Mouse (Mus musculus) limb, embryonic 10.5 days (tissue): ENCODE results near the gene Phldb1. TPM values are rescaled to one million over a fixed set of nuclear protein-coding genes. Genes with fewer than 3 reads are reported as not detected.

Experiments used
- DNase-seq: peaks from one replicate; pipeline ENCODE4 v3.0.0-alpha.2; 2017; ENCODE audit warnings: low spot score
- H3K27ac ChIP-seq: fragments of 300-500 bp; sonication (generic); 2 replicates; pipeline ENCODE4 v1.5.1; 2016; ENCODE audit warnings: mild to moderate bottlenecking
- H3K27me3 ChIP-seq: fragments of 300-500 bp; sonication (generic); 2 replicates; pipeline ENCODE4 v1.6.1; 2016; ENCODE audit warnings: low read depth, mild to moderate bottlenecking; ENCODE audit not compliant: poor library complexity, severe bottlenecking
- H3K36me3 ChIP-seq: fragments of 300-500 bp; sonication (generic); 2 replicates; pipeline ENCODE4 v1.6.1; 2016; ENCODE audit warnings: mild to moderate bottlenecking, moderate library complexity
- H3K4me1 ChIP-seq: fragments of 300-500 bp; sonication (generic); 2 replicates; pipeline ENCODE4 v1.6.1; 2016
- H3K4me3 ChIP-seq: fragments of 300-500 bp; sonication (generic); 2 replicates; pipeline ENCODE4 v1.5.1; 2016; ENCODE audit warnings: mild to moderate bottlenecking, moderate library complexity
- H3K9me3 ChIP-seq: fragments of 300-500 bp; sonication (generic); replicated peaks from 2 replicates; pipeline ENCODE4 v1.6.1; 2016; ENCODE audit warnings: mild to moderate bottlenecking
- WGBS: fragments of 180-500 bp; shearing (Covaris S2); methylation state at CpG from one replicate; pipeline ENCODE4 v1.1.7; 2016; 5-methylcytosine and 5-hydroxymethylcytosine counted together
- polyA plus RNA-seq: library from polyadenylated mRNA; unstranded; fragments of >200 nt; fragmentation: Nextera tagmentation; extraction: Ambion mirVana; gene quantifications from 2 replicates; pipeline ENCODE4 v1.2.1, GENCODE M21; 2016

Gene Phldb1
- polyA plus RNA-seq, 1 experiment from 2014 or later: 55.9 TPM

DNA sequence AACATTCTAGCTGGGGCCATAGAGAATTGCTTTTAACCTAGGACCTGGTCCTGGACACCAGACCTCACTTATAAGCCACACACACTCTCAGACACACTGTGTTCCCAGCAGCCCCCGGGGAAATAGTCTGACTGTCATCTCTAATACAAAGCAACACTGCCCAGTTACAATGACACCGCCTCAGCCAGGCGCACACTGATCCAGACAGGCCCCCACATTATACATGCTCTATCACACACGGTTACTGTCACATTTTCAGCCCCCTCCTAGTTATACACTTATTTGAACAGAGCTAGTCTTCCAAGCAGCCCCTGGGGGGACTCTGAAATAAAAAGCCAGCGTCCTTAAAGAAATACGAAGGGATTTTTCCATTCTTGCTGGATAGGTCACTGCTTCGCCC, 12.4 kb downstream of the Phldb1 start:
- Histone ChIP-seq H3K4me1 (peaks cover 72% of the 10 kb centered on the region), H3K9me3 (no peaks in the 10 kb centered on the region), H3K36me3 (peaks cover 44% of the 10 kb centered on the region), H3K4me3 (no peak overlapping the region), H3K27ac (no peak overlapping the region), H3K27me3 (no peaks in the 10 kb centered on the region)
- no peak for DNase-seq
- 85% methylated on average over 7 of the region's 7 CpGs for WGBS

DNA sequence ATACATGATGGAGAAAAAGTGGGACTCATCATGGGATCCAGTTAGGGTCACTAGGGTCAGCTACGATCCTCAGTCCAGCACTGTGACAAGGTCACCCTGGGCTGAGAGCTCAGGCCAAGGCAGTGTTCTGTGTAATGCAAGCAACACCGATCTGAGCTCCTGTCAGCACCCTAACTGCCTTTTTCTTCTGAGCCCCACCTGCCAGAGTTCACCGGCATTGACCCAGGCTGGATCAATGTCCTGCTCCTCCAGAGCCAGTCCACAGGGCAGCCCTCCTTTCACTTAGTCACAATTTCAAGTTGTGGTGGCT, 13.2 kb downstream of the Phldb1 start:
- no peaks in the 10 kb centered on the region for H3K9me3 ChIP-seq
- peak overlapping the region; percentile 94 for H3K27ac ChIP-seq
- no peak for DNase-seq
- WGBS: 80% methylated on average over 3 of the region's 3 CpGs
- peaks cover 65% of the 10 kb centered on the region for H3K4me1 ChIP-seq
- H3K4me3 ChIP-seq: peak overlapping the region; percentile 80; the same call in 1 of the 2 replicates
- peaks cover 50% of the 10 kb centered on the region for H3K36me3 ChIP-seq
- no peaks in the 10 kb centered on the region for H3K27me3 ChIP-seq

DNA sequence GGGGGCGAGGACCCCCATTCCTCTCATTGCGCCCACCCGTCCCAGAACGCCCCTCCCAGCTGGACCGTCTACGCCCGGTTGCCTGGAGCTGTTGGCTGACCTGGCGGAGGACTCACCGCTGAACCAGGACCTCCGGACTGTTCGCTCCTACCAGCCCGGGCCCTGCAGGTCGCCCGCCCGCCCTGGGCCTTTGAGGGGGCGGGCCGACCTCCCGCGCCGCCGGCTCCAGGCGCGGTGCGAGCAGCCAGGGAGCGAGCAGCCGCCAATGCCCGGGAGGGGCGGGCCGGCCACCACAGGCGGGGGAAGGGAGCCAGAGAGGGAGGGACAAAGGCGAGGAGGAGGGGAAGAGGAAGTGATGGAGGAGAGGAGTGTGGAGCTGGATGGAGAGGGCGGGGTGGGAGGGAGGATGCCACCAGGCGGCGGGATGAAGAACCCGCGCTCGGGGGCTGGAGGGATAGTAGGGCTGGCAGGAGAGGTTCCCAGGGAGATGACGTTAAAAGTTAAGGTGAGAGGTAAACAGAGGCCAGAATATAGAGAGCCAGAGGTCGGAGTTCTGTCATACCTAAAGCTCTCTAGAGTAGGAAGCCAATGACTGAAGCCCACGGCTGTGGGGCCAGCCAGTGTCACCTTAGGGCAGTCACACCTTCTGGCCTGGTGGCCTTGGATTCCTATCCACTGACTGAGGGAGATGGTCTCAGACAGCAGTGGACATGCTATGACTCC, 13.7 kb downstream of the Phldb1 start:
- H3K27me3 ChIP-seq: no peaks in the 10 kb centered on the region
- DNase-seq: peak; percentile 88
- no peaks in the 10 kb centered on the region for H3K9me3 ChIP-seq
- peak overlapping the region; percentile 94 for H3K27ac ChIP-seq
- WGBS: 1% methylated on average over 40 of the region's 40 CpGs
- peaks cover 60% of the 10 kb centered on the region for H3K4me1 ChIP-seq
- peaks cover 50% of the 10 kb centered on the region for H3K36me3 ChIP-seq
- peak overlapping the region; percentile 80 for H3K4me3 ChIP-seq

DNA sequence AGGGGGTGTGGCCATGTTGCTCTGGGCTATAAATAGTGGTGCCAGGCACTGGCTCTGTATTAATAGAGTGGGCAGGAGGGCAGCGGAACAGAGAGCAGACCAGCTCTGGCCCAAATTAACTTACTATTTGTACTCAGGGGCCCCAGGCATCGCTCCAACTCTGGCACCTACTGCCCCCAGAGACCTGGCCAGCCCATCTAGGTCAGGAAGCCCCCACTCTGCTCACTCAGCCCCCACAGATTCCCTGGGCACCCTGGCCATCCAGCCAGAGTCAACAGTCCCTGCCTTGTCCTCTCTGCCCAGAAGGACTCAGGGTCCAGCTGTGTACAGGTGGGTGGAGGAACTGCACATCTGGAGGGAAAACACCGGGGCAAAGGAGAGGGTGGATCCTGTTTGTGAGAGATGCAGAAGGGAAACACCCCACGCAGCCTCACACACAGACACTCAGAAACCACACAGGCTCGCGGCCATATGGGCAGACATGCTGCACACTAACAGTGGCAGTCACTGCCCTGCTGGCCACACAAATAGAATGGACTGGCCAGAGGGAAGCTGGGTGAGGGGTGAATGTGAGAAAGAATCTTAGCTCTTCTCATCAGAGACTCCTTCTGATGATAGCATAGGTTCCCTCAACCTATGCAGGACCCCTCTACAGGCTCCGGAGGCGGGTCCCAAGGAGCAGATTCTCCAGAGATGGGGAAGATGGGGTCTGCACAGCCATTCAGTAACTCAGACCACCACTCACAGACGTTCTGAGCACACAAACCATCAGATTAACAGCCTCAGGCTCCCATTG, 14.4 kb downstream of the Phldb1 start:
- peaks cover 51% of the 10 kb centered on the region for H3K36me3 ChIP-seq

DNA sequence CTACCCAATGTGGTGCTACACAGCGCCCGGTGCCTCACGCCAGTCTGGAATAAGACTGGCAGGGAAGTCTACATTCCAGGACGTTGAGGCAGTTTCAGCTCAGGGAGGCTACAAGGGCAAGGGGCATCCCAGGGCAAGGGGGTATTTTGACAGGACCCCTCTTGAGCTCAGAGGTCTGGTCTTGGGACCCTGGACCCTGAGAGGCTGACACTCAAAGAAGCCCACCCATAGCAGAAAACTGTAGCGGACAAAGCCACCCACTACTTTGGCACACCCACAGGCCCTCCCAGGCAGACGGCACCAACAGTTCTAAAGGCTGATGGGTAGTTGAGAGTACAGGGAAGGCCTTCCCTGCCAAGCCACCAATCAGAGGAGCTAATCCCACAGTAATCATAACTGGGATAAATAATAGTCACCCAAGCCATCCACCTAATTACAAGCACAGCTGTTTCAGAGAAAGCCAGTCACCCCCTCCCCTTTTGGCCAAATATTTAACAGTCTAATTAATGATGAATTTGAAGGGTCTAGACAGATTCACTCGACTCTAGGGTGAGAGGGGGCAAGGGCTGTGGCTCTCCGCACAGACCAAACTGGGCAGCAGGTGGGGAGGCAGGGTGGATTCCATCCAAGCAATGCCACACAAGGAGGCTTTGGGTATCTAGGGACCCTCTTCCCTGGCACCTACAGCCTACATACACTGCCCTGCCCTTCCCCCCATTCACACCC, 15.2 kb downstream of the Phldb1 start:
- DNase-seq: no peak
- Histone ChIP-seq H3K36me3 (peaks cover 56% of the 10 kb centered on the region), H3K27me3 (no peaks in the 10 kb centered on the region), H3K4me1 (peaks cover 51% of the 10 kb centered on the region), H3K4me3 (peak overlapping the region; percentile 80), H3K9me3 (no peaks in the 10 kb centered on the region), H3K27ac (peak overlapping the region; percentile 94)
- WGBS: 81% methylated on average over 8 of the region's 8 CpGs

More for the DNA sequence above, 14.4 kb downstream of the Phldb1 start:
- H3K4me3 ChIP-seq: peak overlapping the region; percentile 80
- H3K27ac ChIP-seq: peak overlapping the region; percentile 94
- H3K9me3 ChIP-seq: no peaks in the 10 kb centered on the region
- WGBS: 25% methylated on average over 9 of the region's 9 CpGs
- DNase-seq: peak; percentile 50
- no peaks in the 10 kb centered on the region for H3K27me3 ChIP-seq
- H3K4me1 ChIP-seq: peaks cover 55% of the 10 kb centered on the region

DNA sequence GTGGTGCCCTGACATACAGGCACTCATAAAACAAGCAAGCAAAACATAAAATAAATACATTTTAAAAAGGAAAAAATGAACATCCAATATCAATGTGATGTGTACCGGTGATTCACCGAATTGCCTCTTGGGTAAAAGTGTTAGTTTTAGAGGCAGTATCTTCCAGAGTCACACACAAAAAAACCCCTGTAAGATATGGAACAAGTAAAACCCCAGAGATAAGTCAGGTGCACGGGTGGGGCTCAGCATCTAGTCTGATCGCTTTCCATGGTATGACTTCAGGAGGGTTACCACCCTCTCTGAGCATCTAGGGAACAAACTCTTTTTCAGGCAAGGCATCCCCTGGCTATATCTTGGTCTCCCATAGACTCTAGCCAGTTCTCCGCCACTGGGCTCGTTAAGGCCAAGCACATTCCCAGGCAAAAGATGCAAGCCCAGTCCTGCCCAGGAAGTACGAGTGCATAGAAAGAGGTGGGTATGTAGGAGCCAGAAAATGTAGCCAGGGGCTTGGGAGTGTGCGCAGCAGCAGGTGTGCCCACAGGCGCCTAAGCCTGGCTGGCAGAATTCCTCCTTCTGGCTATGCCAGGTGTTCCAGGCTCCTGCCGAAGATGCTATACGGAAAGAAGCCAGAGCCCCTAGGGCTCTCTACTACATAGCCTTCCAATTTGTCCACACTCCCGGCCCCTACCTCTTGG, 15.9 kb downstream of the Phldb1 start:
- H3K27me3 ChIP-seq: no peaks in the 10 kb centered on the region
- H3K4me1 ChIP-seq: peaks cover 44% of the 10 kb centered on the region
- WGBS: 91% methylated on average over 12 of the region's 12 CpGs
- 0 out of 2 replicates have a peak overlapping the region, but pooled peaks have one; percentile 80 for H3K4me3 ChIP-seq
- no peak overlapping the region for H3K27ac ChIP-seq
- DNase-seq: no peak
- peaks cover 56% of the 10 kb centered on the region for H3K36me3 ChIP-seq
- no peaks in the 10 kb centered on the region for H3K9me3 ChIP-seq

DNA sequence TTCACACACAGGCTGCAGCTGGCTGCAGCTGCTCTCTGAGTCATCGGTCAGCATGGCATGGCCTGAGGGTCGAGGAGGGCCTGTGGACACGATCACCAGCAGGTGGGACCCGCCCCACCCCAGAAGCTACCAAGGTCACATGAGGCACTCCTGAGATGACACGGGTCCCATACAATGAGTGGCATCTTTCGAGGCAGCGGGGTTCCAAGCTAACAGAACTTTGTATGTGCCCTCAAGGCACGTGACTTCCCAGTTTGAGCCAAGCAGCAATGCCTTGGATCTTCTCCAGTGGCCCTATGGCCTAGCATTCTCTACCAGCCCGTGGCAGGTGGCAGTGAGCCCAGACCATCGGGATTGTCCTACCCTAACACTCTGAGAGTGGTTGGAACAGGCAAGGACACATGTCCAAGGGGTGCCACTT, 17.2 kb downstream of the Phldb1 start:
- H3K36me3 ChIP-seq: peaks cover 61% of the 10 kb centered on the region
- H3K9me3 ChIP-seq: no peaks in the 10 kb centered on the region
- DNase-seq: no peak
- peaks cover 37% of the 10 kb centered on the region for H3K4me1 ChIP-seq
- no peak overlapping the region for H3K27ac ChIP-seq
- H3K4me3 ChIP-seq: no peak overlapping the region
- H3K27me3 ChIP-seq: no peaks in the 10 kb centered on the region
- 91% methylated on average over 10 of the region's 10 CpGs for WGBS

DNA sequence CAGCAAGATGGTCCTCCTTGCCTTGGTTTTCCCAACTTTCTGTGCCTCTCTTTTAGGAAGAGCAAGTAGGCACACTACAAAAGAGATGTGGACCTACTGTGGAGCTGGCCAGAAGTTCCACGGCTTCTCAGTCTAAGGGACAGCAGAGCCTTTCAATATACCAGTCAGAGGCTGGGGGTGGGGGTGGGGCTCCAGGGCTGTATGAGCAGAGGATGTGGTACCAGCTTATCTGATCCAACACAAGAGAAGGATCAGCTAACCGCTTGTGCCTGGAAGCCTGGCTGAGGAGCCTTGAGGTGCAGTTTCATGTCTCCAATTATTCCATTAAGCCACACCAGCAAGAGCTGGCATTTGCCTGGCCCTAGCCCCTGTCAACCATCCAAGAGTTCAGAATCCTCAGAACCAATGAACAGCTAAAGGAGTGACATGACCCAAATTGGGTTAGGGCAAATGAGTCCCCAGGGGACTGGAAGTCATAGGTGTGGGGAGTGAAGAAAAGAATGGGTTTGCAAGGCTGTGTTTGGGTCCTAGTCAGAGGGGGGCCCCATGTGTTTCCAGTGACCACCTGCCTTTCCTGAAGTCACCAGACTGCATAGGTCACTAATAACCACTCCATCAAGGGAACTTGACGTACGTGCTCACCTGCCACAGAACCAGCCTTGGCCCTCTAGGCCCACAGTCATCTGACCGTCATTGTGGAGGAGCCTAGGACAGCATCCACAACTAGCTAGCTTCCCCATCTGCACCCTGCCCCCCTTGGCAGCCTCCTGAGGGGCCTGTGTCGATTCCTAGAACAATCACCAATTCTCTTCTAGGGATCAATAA, 17.8 kb downstream of the Phldb1 start:
- H3K27me3 ChIP-seq: no peaks in the 10 kb centered on the region
- WGBS: 82% methylated on average over 6 of the region's 6 CpGs
- peaks cover 67% of the 10 kb centered on the region for H3K36me3 ChIP-seq
- no peak overlapping the region for H3K4me3 ChIP-seq
- H3K9me3 ChIP-seq: no peaks in the 10 kb centered on the region
- peaks cover 34% of the 10 kb centered on the region for H3K4me1 ChIP-seq
- no peak for DNase-seq
- H3K27ac ChIP-seq: no peak overlapping the region

DNA sequence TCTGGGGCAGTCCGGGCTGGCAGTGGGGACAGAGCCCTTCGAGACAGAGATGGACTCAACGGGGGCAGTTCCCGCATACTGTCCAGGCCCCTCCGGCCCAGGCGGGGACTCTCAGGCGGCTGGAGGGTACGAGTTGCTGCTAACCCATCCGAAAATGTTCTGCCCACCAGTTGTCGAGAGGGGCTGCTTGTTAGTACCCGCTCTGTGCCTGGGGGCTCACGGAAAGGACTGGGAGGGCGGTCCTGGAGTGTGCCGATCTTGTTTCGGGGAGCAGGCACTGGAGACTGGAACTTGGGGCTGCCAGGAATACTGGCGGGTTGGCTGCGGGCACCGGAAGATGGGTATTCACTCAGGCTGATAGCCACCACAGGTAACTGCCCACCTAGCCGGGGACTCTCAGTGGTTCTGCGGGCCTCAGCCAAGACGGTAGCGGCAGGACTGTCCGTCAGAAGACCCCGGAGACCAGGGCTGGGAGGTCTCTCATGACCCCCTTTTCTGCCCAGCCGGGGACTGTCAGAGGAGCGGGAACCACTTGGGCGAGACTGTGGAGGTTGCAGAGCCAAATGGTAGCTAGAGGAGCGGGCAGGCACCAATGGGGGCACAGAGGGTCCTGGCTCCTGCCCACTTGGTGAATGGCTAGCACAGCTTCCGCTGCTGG, 19.2 kb downstream of the Phldb1 start:
- Histone ChIP-seq H3K27me3 (no peaks in the 10 kb centered on the region), H3K4me3 (no peak overlapping the region), H3K9me3 (no peaks in the 10 kb centered on the region), H3K36me3 (peaks cover 81% of the 10 kb centered on the region), H3K27ac (no peak overlapping the region), H3K4me1 (peaks cover 22% of the 10 kb centered on the region)
- DNase-seq: no peak
- 92% methylated on average over 29 of the region's 29 CpGs for WGBS

DNA sequence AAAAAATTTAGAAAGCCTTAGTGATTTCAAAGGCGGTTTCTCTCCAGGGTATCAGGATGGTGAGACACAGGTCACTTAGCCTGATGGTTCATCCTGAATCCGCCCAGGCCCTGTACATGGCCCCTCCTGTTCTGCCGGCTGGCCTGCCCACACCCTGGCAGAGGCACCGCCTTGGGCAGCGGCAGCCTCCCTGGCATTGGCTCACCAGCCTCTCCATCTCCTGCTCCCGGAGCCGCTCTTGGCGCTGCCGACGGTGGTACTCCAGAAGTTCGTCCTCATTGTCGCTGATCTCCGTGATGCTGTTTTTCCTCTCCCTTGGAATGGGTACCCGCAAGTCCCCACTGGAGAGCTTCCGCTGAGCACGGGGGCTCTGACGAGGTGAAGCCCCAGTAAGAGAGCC, 19.9 kb downstream of the Phldb1 start:
- H3K4me3 ChIP-seq: no peak overlapping the region
- no peak overlapping the region for H3K27ac ChIP-seq
- peaks cover 88% of the 10 kb centered on the region for H3K36me3 ChIP-seq
- no peaks in the 10 kb centered on the region for H3K27me3 ChIP-seq
- no peak for DNase-seq
- no peaks in the 10 kb centered on the region for H3K9me3 ChIP-seq
- H3K4me1 ChIP-seq: peaks cover 14% of the 10 kb centered on the region
- WGBS: 89% methylated on average over 17 of the region's 17 CpGs

DNA sequence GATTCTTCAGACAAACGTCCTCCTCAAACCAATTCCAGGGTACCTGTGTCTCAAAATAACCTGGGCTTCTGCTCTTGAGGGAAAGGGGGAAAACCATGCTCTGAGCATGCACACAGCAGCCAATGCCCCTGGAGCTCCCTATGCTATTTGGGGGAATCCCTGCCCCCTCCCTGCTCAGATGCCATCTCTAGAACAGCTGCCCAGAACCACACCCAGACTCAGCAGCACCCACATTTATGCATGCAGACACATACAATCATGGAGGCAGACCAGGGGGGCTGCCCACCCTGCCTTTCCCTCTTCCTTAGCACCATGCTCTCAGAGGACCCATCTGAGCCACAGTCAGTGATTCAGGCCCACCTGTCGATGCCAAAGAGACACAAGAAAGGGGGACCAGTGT, 21.4 kb downstream of the Phldb1 start:
- 71% methylated on average over 2 of the region's 2 CpGs for WGBS

More for the DNA sequence above, 21.4 kb downstream of the Phldb1 start:
- H3K27me3 ChIP-seq: no peaks in the 10 kb centered on the region
- H3K27ac ChIP-seq: no peak overlapping the region
- peaks cover 15% of the 10 kb centered on the region for H3K4me1 ChIP-seq
- DNase-seq: no peak
- H3K36me3 ChIP-seq: peaks cover 97% of the 10 kb centered on the region
- no peaks in the 10 kb centered on the region for H3K9me3 ChIP-seq
- no peak overlapping the region for H3K4me3 ChIP-seq
